Mouse (Mus musculus) left cerebral cortex, postnatal 4 days (tissue): ENCODE measurements around the gene Gm21761. TPM values are rescaled to one million over a fixed set of nuclear protein-coding genes. Genes with fewer than 3 reads are reported as not detected.

Source experiments
- total RNA-seq, 2 experiments: library from RNA; stranded (reverse); gene quantifications; 2 replicates each; pipeline ENCODE4 v1.2.3; 2021

Gene Gm21761
- total RNA-seq, 2 experiments from 2014 or later: not detected

Other genes starting within 250 kb of the Gm21761 start
- 100 to 1,000 TPM; 814 to 887 TPM for gene Hmgcs1, start 238.9 kb downstream of the Gm21761 start, total RNA-seq
- 10 to 100 TPM; 11.6 to 12.3 TPM for gene Nim1k, start 173.4 kb downstream of the Gm21761 start, total RNA-seq
- 10 to 100 TPM; 41.1 to 41.8 TPM for gene Zfp131, start 138.4 kb downstream of the Gm21761 start, total RNA-seq
- not detected for gene AF067063, start 99.1 kb downstream of the Gm21761 start, total RNA-seq
- not detected for gene D13Ertd608e, start 93.3 kb downstream of the Gm21761 start, total RNA-seq
- gene Tcstv1, start 34.5 kb downstream of the Gm21761 start, total RNA-seq: not detected
- not detected for gene B020031M17Rik, start 21.5 kb upstream of the Gm21761 start, total RNA-seq
- not detected for gene Gm36079, start 97.7 kb upstream of the Gm21761 start, total RNA-seq
- not detected for gene Gm21188, start 122.9 kb upstream of the Gm21761 start, total RNA-seq
- gene Gm20767, start 211.0 kb upstream of the Gm21761 start, total RNA-seq: not detected
- gene Gm21818, start 243.2 kb upstream of the Gm21761 start, total RNA-seq: not detected